Mouse (Mus musculus): ENCODE measurements around the gene Pth2r. TPM values are rescaled to one million over a fixed set of nuclear protein-coding genes. Genes with fewer than 3 reads are reported as not detected.

Pth2r gene
- total RNA-seq, 4 experiments from 2014 or later: 1.3 to 1.8 (median 1.3) TPM

Other genes starting within 250 kb of the Pth2r start
- under 1 TPM in 2 of 4 experiments, not detected in 2; 0.39 to 0.44 TPM for gene Akr1cl, start 249.3 kb upstream of the Pth2r start, total RNA-seq (2022)
- not detected for gene Cryge, start 230.9 kb upstream of the Pth2r start, total RNA-seq (2022)
- not detected for gene Crygd, start 218.6 kb upstream of the Pth2r start, total RNA-seq (2022)
- gene Crygc, start 208.4 kb upstream of the Pth2r start, total RNA-seq (2022): not detected
- not detected for gene Crygb, start 199.8 kb upstream of the Pth2r start, total RNA-seq (2022)
- gene Cryga, start 178.7 kb upstream of the Pth2r start, total RNA-seq (2022): 1 to 10 TPM in 1 of 4 experiments, not detected in 3; 1.6 TPM
- 1 to 10 TPM in 3 of 4 experiments, not detected in 1; 1.2 to 1.6 (median 1.6) TPM for gene Gm28845, start 162.5 kb upstream of the Pth2r start, total RNA-seq (2022)
- gene D630023F18Rik, start 158.8 kb upstream of the Pth2r start, total RNA-seq (2022): 1 to 10 TPM; 5.6 to 7.6 (median 6.1) TPM
- gene Idh1, start 95.6 kb upstream of the Pth2r start, total RNA-seq (2022): 10 to 100 TPM; 45.9 to 54.9 (median 47.3) TPM
- gene Pikfyve, start 95.4 kb upstream of the Pth2r start, total RNA-seq (2022): 10 to 100 TPM; 46.0 to 56.0 (median 49.4) TPM

Data from left cerebral cortex, adult 8-10 months (tissue).